Mouse (Mus musculus) hindbrain, embryonic 10.5 days (tissue): Measurements from ENCODE around the gene Adamtsl1. TPM values are rescaled to one million over a fixed set of nuclear protein-coding genes. Genes with fewer than 3 reads are reported as not detected.

ENCODE experiments used
- DNase-seq: peaks from one replicate; pipeline ENCODE4 v3.0.0-alpha.2; 2017; ENCODE audit warnings: low spot score
- H3K27ac ChIP-seq: fragments of 300-500 bp; sonication (generic); 2 replicates; pipeline ENCODE4 v1.5.1; 2016; ENCODE audit warnings: mild to moderate bottlenecking, moderate library complexity
- H3K27me3 ChIP-seq: fragments of 300-500 bp; sonication (generic); 2 replicates; pipeline ENCODE4 v1.6.1; 2016; ENCODE audit warnings: mild to moderate bottlenecking; ENCODE audit not compliant: poor library complexity, insufficient read depth, severe bottlenecking
- H3K36me3 ChIP-seq: fragments of 300-500 bp; sonication (generic); 2 replicates; pipeline ENCODE4 v1.6.1; 2016; ENCODE audit warnings: mild to moderate bottlenecking, moderate library complexity
- H3K4me1 ChIP-seq: fragments of 300-500 bp; sonication (generic); replicated peaks from 2 replicates; pipeline ENCODE4 v1.6.1; 2016; ENCODE audit warnings: mild to moderate bottlenecking
- H3K4me3 ChIP-seq: fragments of 300-500 bp; sonication (generic); 2 replicates; pipeline ENCODE4 v1.5.1; 2016; ENCODE audit warnings: mild to moderate bottlenecking, moderate library complexity
- H3K9me3 ChIP-seq: fragments of 300-500 bp; sonication (generic); 2 replicates; pipeline ENCODE4 v1.6.1; 2016; ENCODE audit warnings: mild to moderate bottlenecking, moderate library complexity
- WGBS: fragments of 180-500 bp; shearing (Covaris S2); methylation state at CpG from one replicate; pipeline ENCODE4 v1.1.7; 2016; 5-methylcytosine and 5-hydroxymethylcytosine counted together
- polyA plus RNA-seq: library from polyadenylated mRNA; unstranded; fragments of >200 nt; fragmentation: Nextera tagmentation; extraction: Ambion mirVana; gene quantifications from 2 replicates; pipeline ENCODE4 v1.2.1, GENCODE M21; 2016

Gene Adamtsl1
- polyA plus RNA-seq, 1 experiment from 2014 or later: 6.2 TPM

GRCm38 (mm10) chr4:86396672-86397288 lies 882.8 kb downstream of the Adamtsl1 start:
- WGBS: 81% methylated on average over 7 of the region's 7 CpGs
- DNase-seq: no peak
- Histone ChIP-seq H3K4me1 (no peaks in the 10 kb centered on the region), H3K27me3 (no peaks in the 10 kb centered on the region), H3K9me3 (no peaks in the 10 kb centered on the region), H3K4me3 (no peak overlapping the region), H3K36me3 (no peaks in the 10 kb centered on the region), H3K27ac (no peak overlapping the region)

GRCm38 (mm10) chr4:86397470-86397869 lies 883.5 kb downstream of the Adamtsl1 start:
- WGBS: 86% methylated on average over 2 of the region's 2 CpGs
- Histone ChIP-seq H3K9me3 (no peaks in the 10 kb centered on the region), H3K36me3 (no peaks in the 10 kb centered on the region), H3K4me1 (no peaks in the 10 kb centered on the region), H3K27ac (no peak overlapping the region), H3K27me3 (no peaks in the 10 kb centered on the region), H3K4me3 (no peak overlapping the region)
- DNase-seq: no peak

- H3K27ac ChIP-seq: no peak overlapping the region
- no peak for DNase-seq
- H3K27me3 ChIP-seq: no peaks in the 10 kb centered on the region
- WGBS: 77% methylated on average over 3 of the region's 3 CpGs
- H3K36me3 ChIP-seq: no peaks in the 10 kb centered on the region
- H3K4me3 ChIP-seq: no peak overlapping the region
- 0 out of 2 replicates have a peak, but pooled peaks cover under 1% of the 10 kb centered on the region for H3K4me1 ChIP-seq
- H3K9me3 ChIP-seq: no peaks in the 10 kb centered on the region
These were observed 887.1 kb downstream of the Adamtsl1 start for GRCm38 (mm10) chr4:86401116-86401515.

GRCm38 (mm10) chr4:86406501-86407199 lies 892.7 kb downstream of the Adamtsl1 start:
- Histone ChIP-seq H3K4me1 (peaks cover 11% of the 10 kb centered on the region; the same call in 1 of the 2 replicates), H3K36me3 (no peaks in the 10 kb centered on the region), H3K9me3 (no peaks in the 10 kb centered on the region), H3K4me3 (no peak overlapping the region), H3K27ac (peak overlapping the region; percentile 45; the same call in 1 of the 2 replicates), H3K27me3 (no peaks in the 10 kb centered on the region)
- 71% methylated on average over 7 of the region's 7 CpGs for WGBS
- peak; percentile 35 for DNase-seq

- Histone ChIP-seq H3K4me1 (peaks cover 11% of the 10 kb centered on the region; the same call in 1 of the 2 replicates), H3K27me3 (no peaks in the 10 kb centered on the region), H3K4me3 (no peak overlapping the region), H3K27ac (no peak overlapping the region), H3K36me3 (no peaks in the 10 kb centered on the region), H3K9me3 (no peaks in the 10 kb centered on the region)
- DNase-seq: no peak
- 72% methylated on average over 3 of the region's 3 CpGs for WGBS
These were observed 893.2 kb downstream of the Adamtsl1 start for GRCm38 (mm10) chr4:86407200-86407527.

GRCm38 (mm10) chr4:86408421-86408820 lies 894.4 kb downstream of the Adamtsl1 start:
- Histone ChIP-seq H3K36me3 (no peaks in the 10 kb centered on the region), H3K4me1 (peaks cover 13% of the 10 kb centered on the region; the same call in 1 of the 2 replicates), H3K9me3 (no peaks in the 10 kb centered on the region), H3K27ac (no peak overlapping the region), H3K27me3 (no peaks in the 10 kb centered on the region), H3K4me3 (no peak overlapping the region)
- 91% methylated on average over 9 of the region's 9 CpGs for WGBS
- no peak for DNase-seq

- H3K36me3 ChIP-seq: no peaks in the 10 kb centered on the region
- 94% methylated on average over 3 of the region's 3 CpGs for WGBS
- H3K27me3 ChIP-seq: no peaks in the 10 kb centered on the region
- H3K4me3 ChIP-seq: no peak overlapping the region
- H3K27ac ChIP-seq: no peak overlapping the region
- no peaks in the 10 kb centered on the region for H3K9me3 ChIP-seq
- no peak for DNase-seq
- H3K4me1 ChIP-seq: peaks cover 15% of the 10 kb centered on the region; the same call in 1 of the 2 replicates
These were observed 897.0 kb downstream of the Adamtsl1 start for GRCm38 (mm10) chr4:86410946-86411345.

GRCm38 (mm10) chr4:86413388-86413787 lies 899.4 kb downstream of the Adamtsl1 start:
- no peak overlapping the region for H3K27ac ChIP-seq
- peak; percentile 12 for DNase-seq
- H3K36me3 ChIP-seq: no peaks in the 10 kb centered on the region
- peaks cover 10% of the 10 kb centered on the region for H3K4me1 ChIP-seq
- no peaks in the 10 kb centered on the region for H3K9me3 ChIP-seq
- WGBS: 45% methylated on average over 3 of the region's 3 CpGs
- no peak overlapping the region for H3K4me3 ChIP-seq
- no peaks in the 10 kb centered on the region for H3K27me3 ChIP-seq

GRCm38 (mm10) chr4:86416401-86417025 lies 902.5 kb downstream of the Adamtsl1 start:
- no peak for DNase-seq
- H3K9me3 ChIP-seq: no peaks in the 10 kb centered on the region
- WGBS: 72% methylated on average over 15 of the region's 15 CpGs
- peaks cover 10% of the 10 kb centered on the region for H3K4me1 ChIP-seq
- 0 out of 2 replicates have a peak overlapping the region, but pooled peaks have one; percentile 16 for H3K27ac ChIP-seq
- H3K27me3 ChIP-seq: no peaks in the 10 kb centered on the region
- H3K36me3 ChIP-seq: no peaks in the 10 kb centered on the region
- no peak overlapping the region for H3K4me3 ChIP-seq

GRCm38 (mm10) chr4:86422586-86422985 lies 908.6 kb downstream of the Adamtsl1 start:
- WGBS: 73% methylated on average over 6 of the region's 6 CpGs
- H3K4me1 ChIP-seq: peaks cover 17% of the 10 kb centered on the region
- H3K27ac ChIP-seq: no peak overlapping the region
- H3K9me3 ChIP-seq: no peaks in the 10 kb centered on the region
- no peak overlapping the region for H3K4me3 ChIP-seq
- H3K36me3 ChIP-seq: no peaks in the 10 kb centered on the region
- DNase-seq: no peak
- peaks cover 10% of the 10 kb centered on the region; the same call in 1 of the 2 replicates for H3K27me3 ChIP-seq

GRCm38 (mm10) chr4:86425581-86425980 lies 911.6 kb downstream of the Adamtsl1 start:
- H3K4me3 ChIP-seq: no peak overlapping the region
- no peak overlapping the region; the same call in 1 of the 2 replicates for H3K27ac ChIP-seq
- H3K9me3 ChIP-seq: no peaks in the 10 kb centered on the region
- peaks cover 17% of the 10 kb centered on the region for H3K4me1 ChIP-seq
- no peaks in the 10 kb centered on the region for H3K36me3 ChIP-seq
- WGBS: 88% methylated on average over 7 of the region's 7 CpGs
- H3K27me3 ChIP-seq: peaks cover 10% of the 10 kb centered on the region; the same call in 1 of the 2 replicates
- no peak for DNase-seq

GRCm38 (mm10) chr4:86426549-86426948 lies 912.6 kb downstream of the Adamtsl1 start:
- Histone ChIP-seq H3K27ac (peak overlapping the region; percentile 72; the same call in 1 of the 2 replicates), H3K4me3 (no peak overlapping the region), H3K27me3 (peaks cover 10% of the 10 kb centered on the region; the same call in 1 of the 2 replicates), H3K36me3 (no peaks in the 10 kb centered on the region), H3K4me1 (peaks cover 17% of the 10 kb centered on the region), H3K9me3 (no peaks in the 10 kb centered on the region)
- WGBS: 44% methylated on average over 11 of the region's 11 CpGs
- peak; percentile 73 for DNase-seq

GRCm38 (mm10) chr4:86427312-86427711 lies 913.3 kb downstream of the Adamtsl1 start:
- Histone ChIP-seq H3K36me3 (no peaks in the 10 kb centered on the region), H3K4me1 (peaks cover 17% of the 10 kb centered on the region), H3K27me3 (peaks cover 10% of the 10 kb centered on the region; the same call in 1 of the 2 replicates), H3K4me3 (no peak overlapping the region), H3K27ac (no peak overlapping the region), H3K9me3 (no peaks in the 10 kb centered on the region)
- 70% methylated on average over 5 of the region's 5 CpGs for whole genome bisulfite sequencing
- DNase-seq: no peak
